Mouse (Mus musculus): ENCODE results near the gene Asf1b. TPM values are rescaled to one million over a fixed set of nuclear protein-coding genes. Genes with fewer than 3 reads are reported as not detected.

Gene Asf1b
- 1 to 10 TPM in 1 of 2 experiments, under 1 TPM in 1; 0.39 to 1.2 TPM for total RNA-seq (2021)

DNA sequence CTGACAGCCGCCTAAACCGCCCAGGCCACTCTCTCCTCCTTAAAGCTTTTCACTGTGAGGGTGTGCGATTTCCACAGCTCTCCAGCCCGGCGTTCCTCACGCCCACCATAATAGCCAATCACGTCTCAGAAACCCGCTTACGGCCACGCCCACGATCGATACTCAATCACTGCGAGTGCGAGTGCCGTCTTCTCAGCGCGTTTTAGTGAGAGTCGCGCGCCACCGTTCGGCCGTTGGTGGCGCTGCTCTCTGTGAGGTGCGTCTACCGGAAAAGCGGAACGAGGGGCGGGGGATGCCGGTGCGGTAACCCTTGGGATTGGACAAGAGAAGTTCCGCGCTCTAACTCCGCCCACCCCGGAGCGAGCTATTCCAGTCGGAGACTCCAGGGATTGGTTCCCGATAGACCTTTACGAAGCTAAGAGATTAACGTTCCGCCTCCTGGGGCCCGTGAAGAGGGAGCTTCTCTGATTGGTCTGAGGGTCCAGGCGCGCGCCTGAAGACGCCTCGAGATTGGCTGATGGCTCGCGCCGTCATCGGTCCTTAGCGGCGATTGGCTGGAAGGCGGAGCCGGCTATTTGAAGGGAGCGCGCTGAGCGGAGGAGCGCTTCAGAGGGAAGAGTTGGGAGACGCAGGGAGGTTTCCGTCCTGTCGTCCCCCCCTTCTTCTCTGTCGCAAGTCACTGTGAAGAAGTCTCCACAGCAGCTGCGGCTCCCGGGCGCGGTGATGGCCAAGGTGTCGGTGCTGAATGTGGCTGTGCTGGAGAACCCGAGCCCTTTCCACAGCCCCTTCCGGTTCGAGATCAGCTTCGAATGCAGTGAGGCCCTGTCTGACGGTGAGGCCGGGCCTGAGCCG lies at the start of gene Asf1b, which contains the start of gene Gm10644:
Asf1b (plus strand) TSS at position 402 of the 852 bp plus-strand sequence.
Gm10644 (minus strand) TSS at position 100 of the 852 bp plus-strand sequence.
- DNase-seq (ENCODE audit: extremely low spot score in 1 of 2, low spot score in 1 of 2), result peak; percentile 85 to 86

GRCm38 (mm10) chr8:83908583-83908982 lies 46.7 kb upstream of the Asf1b start:
- no peak for DNase-seq (ENCODE audit: extremely low spot score in 1 of 2, low spot score in 1 of 2)

DNA sequence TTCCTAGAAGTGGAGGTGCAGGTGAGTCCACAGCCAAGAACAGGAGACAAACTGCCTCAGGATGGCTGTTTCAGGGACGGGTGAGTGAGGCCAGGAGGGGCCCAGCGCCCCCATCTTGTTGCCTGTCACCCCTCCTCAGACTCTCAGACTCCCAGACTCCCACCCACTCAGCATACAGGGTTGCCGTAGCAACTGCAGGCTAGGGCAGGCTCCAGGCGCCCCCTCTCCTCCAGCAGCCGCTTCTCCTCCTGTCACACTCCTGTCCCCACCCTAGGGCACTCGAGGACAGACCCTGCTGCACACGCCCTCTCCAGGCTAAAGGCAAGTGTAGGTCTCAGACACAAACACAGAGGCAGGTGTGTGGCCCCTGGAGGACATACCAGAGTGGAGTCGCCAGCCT lies 46.0 kb upstream of the Asf1b start:
- no peak for DNase-seq (ENCODE audit: extremely low spot score in 1 of 2, low spot score in 1 of 2)

- DNase-seq (ENCODE audit: extremely low spot score in 1 of 2, low spot score in 1 of 2), result no peak
Measured at GRCm38 (mm10) chr8:83911809-83912731, 43.2 kb upstream of the Asf1b start.

DNA sequence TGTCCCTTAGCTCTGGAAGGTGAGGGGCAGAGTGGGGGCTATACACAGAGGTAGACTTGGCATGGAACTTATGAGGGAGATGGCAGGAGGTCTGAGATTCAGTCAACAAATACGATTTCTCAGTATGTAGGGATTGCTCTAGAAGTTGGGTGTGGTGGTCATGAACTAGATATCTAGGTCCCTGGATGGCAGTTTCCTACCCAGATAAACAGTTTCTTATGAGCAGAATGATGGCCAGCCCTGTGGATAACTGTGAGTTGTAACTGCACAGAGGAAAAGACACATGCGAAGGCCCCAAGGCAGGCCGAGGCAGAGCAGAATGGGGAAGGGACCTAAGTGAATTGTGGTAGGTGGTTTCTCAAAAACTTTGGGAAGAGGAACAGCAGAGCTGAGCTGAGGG lies 41.1 kb upstream of the Asf1b start:
- no peak for DNase-seq (ENCODE audit: extremely low spot score in 1 of 2, low spot score in 1 of 2)

GRCm38 (mm10) chr8:83914860-83915259 lies 40.4 kb upstream of the Asf1b start:
- DNase-seq (ENCODE audit: extremely low spot score in 1 of 2, low spot score in 1 of 2), result peak in 1 of 2 experiments; percentile 36

DNA sequence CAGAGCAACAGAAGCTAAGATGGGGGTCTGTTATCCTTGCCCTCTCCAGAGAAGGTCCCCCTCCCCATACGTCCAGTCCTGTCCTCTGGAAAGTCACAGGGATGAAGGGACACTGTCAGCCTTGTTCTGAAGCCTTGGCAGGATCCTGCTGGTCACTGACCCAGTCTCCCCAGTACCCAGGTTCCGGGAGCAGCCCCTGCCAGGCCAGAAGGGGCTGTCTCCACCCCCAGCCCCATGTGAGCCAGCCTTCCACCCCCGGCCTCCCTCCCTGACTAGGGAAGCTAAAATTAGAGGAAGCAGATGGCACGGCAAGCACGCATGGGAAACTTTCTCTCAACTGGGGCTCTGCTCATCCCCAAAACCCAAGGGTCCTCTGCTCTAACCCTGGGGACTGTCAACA lies 39.3 kb upstream of the Asf1b start:
- DNase-seq (ENCODE audit: extremely low spot score in 1 of 2, low spot score in 1 of 2), result peak; percentile 43 to 51

GRCm38 (mm10) chr8:83917566-83917965 lies 37.7 kb upstream of the Asf1b start:
- DNase-seq (ENCODE audit: extremely low spot score in 1 of 2, low spot score in 1 of 2), result no peak

- peak; percentile 77 to 97 for DNase-seq (ENCODE audit: extremely low spot score in 1 of 2, low spot score in 1 of 2)
Measured at GRCm38 (mm10) chr8:83921558-83921957, 33.7 kb upstream of the Asf1b start.

- DNase-seq (ENCODE audit: extremely low spot score in 1 of 2, low spot score in 1 of 2), result no peak
Measured at GRCm38 (mm10) chr8:83922727-83923126, 32.6 kb upstream of the Asf1b start.

- no peak for DNase-seq (ENCODE audit: extremely low spot score in 1 of 2, low spot score in 1 of 2)
Measured at GRCm38 (mm10) chr8:83924585-83924984, 30.7 kb upstream of the Asf1b start.

DNA sequence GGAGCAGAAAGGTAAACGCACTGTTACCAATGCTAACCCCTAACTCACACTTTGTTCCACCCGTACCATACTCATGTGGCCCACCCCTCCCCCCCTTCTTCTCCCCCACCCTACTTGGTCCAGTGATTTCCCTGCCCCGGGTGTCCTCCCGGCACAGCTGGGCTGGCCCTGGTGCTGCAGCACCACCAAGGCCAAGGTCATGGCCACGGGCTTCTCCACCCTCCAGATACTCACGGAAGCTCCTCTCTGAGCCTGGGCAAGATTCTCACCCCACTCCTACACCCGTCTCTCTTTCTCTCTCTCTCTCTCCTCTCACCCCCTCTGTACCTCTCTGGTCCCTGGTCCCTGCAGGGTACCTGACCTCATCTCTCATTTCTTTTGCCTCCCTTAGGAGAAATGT lies 29.0 kb upstream of the Asf1b start:
- DNase-seq (ENCODE audit: extremely low spot score in 1 of 2, low spot score in 1 of 2), result no peak

GRCm38 (mm10) chr8:83934222-83934621 lies 21.1 kb upstream of the Asf1b start:
- no peak for DNase-seq (ENCODE audit: extremely low spot score in 1 of 2, low spot score in 1 of 2)

DNA sequence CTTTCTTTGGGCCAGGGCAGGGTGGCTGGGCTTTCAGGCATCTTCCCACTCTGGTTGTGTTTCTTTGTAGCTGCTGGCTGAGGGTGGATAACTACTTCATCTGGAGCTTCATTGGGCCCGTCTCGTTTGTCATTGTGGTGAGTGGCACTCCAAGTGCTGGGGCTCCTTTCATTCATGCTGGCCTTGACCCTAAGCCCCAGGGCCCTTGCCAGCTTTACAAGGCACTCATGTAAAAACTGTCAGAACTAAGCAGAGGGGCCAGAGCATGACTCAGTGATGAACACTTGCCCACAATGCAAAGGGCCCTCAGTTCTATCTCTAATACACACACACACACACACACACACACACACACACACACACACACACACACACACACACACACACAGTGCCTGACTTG lies 20.3 kb upstream of the Asf1b start:
- DNase-seq (ENCODE audit: extremely low spot score in 1 of 2, low spot score in 1 of 2), result no peak

GRCm38 (mm10) chr8:83935435-83935834 lies 19.9 kb upstream of the Asf1b start:
- DNase-seq (ENCODE audit: extremely low spot score in 1 of 2, low spot score in 1 of 2), result no peak

DNA sequence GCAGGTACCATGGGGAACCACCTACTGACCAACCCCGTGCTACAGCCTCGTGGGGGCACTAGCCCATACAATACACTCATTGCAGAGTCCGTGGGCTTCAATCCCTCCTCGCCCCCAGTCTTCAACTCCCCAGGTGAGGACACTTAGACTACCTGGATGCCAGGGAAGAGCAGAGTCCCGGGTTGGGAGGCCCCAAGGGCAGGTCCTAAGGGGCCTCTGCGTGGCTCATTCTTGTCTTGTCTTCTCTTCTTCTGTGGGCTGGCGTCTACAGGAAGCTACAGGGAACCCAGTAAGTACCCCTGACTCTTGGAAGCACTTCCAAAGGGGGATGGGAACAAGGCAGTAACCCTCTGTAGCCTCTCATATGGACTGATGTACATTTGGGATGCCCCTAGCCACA lies 17.7 kb upstream of the Asf1b start:
- DNase-seq (ENCODE audit: extremely low spot score in 1 of 2, low spot score in 1 of 2), result peak in 1 of 2 experiments; percentile 2

DNA sequence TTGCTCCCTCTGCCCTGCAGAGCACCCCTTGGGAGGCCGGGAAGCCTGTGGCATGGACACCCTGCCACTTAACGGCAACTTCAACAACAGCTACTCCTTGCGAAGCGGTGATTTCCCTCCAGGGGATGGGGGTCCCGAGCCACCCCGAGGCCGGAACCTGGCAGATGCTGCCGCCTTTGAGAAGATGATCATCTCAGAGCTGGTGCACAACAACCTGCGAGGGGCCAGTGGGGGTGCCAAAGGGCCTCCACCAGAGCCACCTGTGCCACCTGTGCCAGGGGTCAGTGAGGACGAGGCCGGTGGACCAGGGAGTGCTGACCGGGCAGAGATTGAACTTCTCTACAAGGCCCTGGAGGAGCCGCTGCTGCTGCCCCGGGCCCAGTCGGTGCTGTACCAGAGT lies 17.0 kb upstream of the Asf1b start:
- peak in 1 of 2 experiments; percentile 2 for DNase-seq (ENCODE audit: extremely low spot score in 1 of 2, low spot score in 1 of 2)

DNA sequence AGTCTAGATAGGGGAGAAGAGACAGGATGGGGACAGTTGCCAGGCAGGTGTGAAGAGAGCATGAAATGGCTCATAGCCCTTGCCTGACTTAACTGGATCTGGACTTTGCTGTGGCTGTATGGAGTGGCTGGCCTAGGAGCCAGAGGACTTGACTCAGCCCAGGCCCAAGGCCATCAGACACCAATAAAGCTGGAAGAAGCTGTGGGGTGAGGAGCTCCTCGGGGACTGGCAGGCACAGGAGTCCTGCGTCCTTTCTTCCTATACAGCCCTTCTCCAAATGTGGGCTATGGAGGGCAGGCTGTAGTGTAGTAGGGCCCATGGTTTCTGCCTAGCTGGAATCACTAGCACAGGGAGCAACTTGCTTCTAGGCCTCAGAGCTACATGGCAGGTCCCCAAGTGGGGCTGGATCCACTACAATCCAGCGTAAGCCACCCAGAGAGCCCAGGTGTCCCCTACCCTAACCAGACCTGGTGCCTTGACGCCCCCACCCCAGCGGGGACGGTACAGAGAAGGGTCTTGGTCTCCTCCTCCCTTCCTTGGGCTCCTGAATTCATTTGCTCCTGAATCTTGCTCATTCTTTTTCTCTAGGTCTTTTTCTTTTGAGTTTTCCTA lies 14.1 kb upstream of the Asf1b start:
- no peak for DNase-seq (ENCODE audit: extremely low spot score in 1 of 2, low spot score in 1 of 2)

- DNase-seq (ENCODE audit: extremely low spot score in 1 of 2, low spot score in 1 of 2), result no peak
Measured at GRCm38 (mm10) chr8:83942446-83942845, 12.9 kb upstream of the Asf1b start.

DNA sequence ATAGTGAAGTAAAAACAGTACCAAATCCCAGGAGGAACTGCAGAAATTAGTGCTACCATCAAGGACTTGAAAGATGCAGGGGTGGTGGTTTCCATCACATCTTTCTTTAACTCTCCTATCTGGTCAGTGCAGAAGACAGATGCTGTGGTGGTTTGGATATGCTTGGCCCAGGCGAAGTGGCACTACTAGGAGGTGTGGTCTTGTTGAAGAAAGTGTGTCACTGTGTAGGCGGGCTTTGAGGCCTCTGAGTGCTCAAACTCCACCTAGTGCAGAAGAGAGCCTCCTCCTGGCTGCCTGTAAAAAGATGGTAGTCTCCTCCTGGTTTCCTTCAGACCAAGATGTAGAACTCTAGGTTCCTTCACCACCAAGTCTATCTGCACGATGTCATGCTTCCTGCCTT lies 9.8 kb upstream of the Asf1b start:
- no peak for DNase-seq (ENCODE audit: extremely low spot score in 1 of 2, low spot score in 1 of 2)

- DNase-seq (ENCODE audit: extremely low spot score in 1 of 2, low spot score in 1 of 2), result no peak
Measured at GRCm38 (mm10) chr8:83954749-83955105, 580 bp upstream of the Asf1b start.

All from layer of hippocampus, postnatal 25 days (tissue).